Mouse (Mus musculus) kidney, embryonic 15.5 days (tissue): ENCODE data around the gene Tbc1d17. TPM values are rescaled to one million over a fixed set of nuclear protein-coding genes. Genes with fewer than 3 reads are reported as not detected.

ENCODE experiments used
- ATAC-seq: fragments of 200-750 bp; cut with Nextera tagmentation; replicated peaks from 2 replicates; pipeline ENCODE4 v1.8.0; 2017; ENCODE audit warnings: moderate TSS enrichment; ENCODE audit not compliant: low FRiP score
- H3K27ac ChIP-seq: fragments of 300-500 bp; sonication (generic); 2 replicates; pipeline ENCODE4 v1.5.1; 2015; ENCODE audit warnings: mild to moderate bottlenecking, inconsistent platforms
- H3K27me3 ChIP-seq: fragments of 300-500 bp; sonication (generic); 2 replicates; pipeline ENCODE4 v1.6.1; 2015; ENCODE audit warnings: inconsistent platforms
- H3K36me3 ChIP-seq: fragments of 300-500 bp; sonication (generic); 2 replicates; pipeline ENCODE4 v1.6.1; 2015; ENCODE audit warnings: inconsistent platforms
- H3K4me1 ChIP-seq: fragments of 300-500 bp; sonication (generic); 2 replicates; pipeline ENCODE4 v1.6.1; 2015; ENCODE audit warnings: inconsistent platforms
- H3K4me2 ChIP-seq: fragments of 300-500 bp; sonication (generic); 2 replicates; pipeline ENCODE4 v1.6.1; 2015; ENCODE audit warnings: moderate library complexity, mild to moderate bottlenecking, inconsistent platforms
- H3K4me3 ChIP-seq: fragments of 300-500 bp; sonication (generic); replicated peaks from 2 replicates; pipeline ENCODE4 v1.5.1; 2015; ENCODE audit warnings: mild to moderate bottlenecking, inconsistent platforms
- H3K9ac ChIP-seq: fragments of 300-500 bp; sonication (generic); 2 replicates; pipeline ENCODE4 v1.6.1; 2015; ENCODE audit warnings: mild to moderate bottlenecking, inconsistent platforms
- H3K9me3 ChIP-seq: fragments of 300-500 bp; sonication (generic); replicated peaks from 2 replicates; pipeline ENCODE4 v1.6.1; 2016; ENCODE audit warnings: inconsistent platforms
- WGBS: fragments of 180-500 bp; shearing (Covaris S2); methylation state at CpG from one replicate; pipeline ENCODE4 v1.1.7; 2015; ENCODE audit warnings: mixed read lengths; 5-methylcytosine and 5-hydroxymethylcytosine counted together
- polyA plus RNA-seq: library from polyadenylated mRNA; unstranded; fragments of >200 nt; fragmentation: Nextera tagmentation; extraction: Ambion mirVana; gene quantifications from 2 replicates; pipeline ENCODE4 v1.2.1, GENCODE M21; 2015

The Tbc1d17 gene
- 76.8 and 81.0 TPM in 2 replicates for polyA plus RNA-seq

DNA sequence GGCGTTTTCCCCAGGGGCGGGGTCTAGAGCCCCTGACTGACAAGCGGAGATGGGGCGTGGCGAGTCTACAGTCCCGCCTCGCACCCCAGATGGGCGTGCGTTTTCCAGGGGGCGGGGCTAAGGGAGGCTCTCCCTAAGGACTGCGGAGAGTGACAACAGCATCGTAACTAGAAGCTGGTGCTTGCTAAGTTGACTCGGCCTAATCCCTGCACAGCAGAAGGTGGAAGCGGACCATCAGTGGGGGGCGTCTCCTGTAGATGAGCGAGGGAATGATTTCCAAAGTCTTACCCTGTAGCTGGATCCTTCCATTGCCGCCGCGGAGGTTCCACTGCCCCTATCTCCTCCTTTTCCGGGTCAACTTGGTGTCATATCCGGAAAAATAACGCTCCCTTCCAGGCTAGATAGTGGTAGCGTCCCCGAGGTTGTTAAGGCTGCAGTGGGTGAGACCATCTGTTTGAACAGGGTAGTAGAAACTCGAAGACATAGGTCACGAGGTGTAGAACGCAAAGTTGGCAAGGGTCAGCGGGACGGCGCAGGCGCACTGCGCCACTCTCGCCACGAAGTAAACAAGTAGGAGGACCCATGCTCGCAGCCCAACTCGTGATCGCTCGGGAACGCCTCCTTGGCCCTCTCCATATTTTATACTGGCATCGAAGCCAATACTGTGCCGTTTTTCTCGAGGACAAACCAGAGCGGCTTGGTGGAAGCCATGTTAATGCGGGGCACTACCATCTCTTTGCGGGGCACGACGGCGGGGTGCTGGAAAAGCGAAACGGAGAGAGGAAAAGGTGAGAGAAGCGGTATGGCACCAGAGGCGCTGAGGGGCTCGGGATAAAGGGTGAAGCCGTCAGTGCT is at the start of gene Tbc1d17, which contains the start of gene Akt1s1:
Tbc1d17 (minus strand) TSS at position 519 of the 855 bp plus-strand sequence.
Akt1s1 (plus strand) TSS at position 431 of the 855 bp plus-strand sequence.
- H3K27me3 ChIP-seq: no peaks in the 10 kb centered on the region
- WGBS: under 1% methylated on average over 54 of the region's 54 CpGs
- H3K27ac ChIP-seq: peak within 1 kb of the TSS; percentile 98
- ATAC-seq: peak; percentile 84
- H3K9me3 ChIP-seq: no peaks in the 10 kb centered on the region
- H3K36me3 ChIP-seq: peaks cover 52% of the 10 kb centered on the region
- H3K9ac ChIP-seq: peak within 1 kb of the TSS; percentile 77
- H3K4me1 ChIP-seq: peaks cover 42% of the 10 kb centered on the region
- peak within 1 kb of the TSS; percentile 79 for H3K4me3 ChIP-seq
- H3K4me2 ChIP-seq: peak within 1 kb of the TSS; percentile 78

DNA sequence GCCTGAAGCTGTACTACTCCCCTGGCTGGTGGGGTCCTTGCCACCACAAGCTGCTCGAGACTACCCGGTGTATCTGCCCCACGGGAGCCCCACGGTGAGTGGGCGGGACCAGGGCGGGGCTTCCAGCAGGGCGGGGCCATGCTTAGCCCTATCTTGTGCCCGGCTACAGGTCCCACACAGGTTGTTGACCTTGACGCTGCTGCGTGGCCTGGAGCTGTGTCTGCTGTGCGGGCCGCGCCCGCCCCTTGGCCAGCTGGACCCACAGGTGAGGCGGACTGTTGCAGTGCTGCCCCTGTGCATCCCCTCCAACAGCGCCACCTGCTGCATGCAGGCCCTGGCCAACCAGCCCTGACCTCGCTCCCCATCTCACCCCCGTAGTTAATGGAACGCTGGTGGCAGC is 49.7 kb upstream of the Tbc1d17 start:
- Histone ChIP-seq H3K27me3 (no peaks in the 10 kb centered on the region), H3K4me2 (0 out of 2 replicates have a peak overlapping the region, but pooled peaks have one; percentile 12), H3K36me3 (peaks cover 40% of the 10 kb centered on the region), H3K4me3 (no peak overlapping the region), H3K9me3 (no peaks in the 10 kb centered on the region), H3K4me1 (peaks cover 57% of the 10 kb centered on the region), H3K27ac (peak overlapping the region; percentile 51; the same call in 1 of the 2 replicates), H3K9ac (no peak overlapping the region)
- WGBS: 37% methylated on average over 19 of the region's 19 CpGs
- ATAC-seq: no peak

DNA sequence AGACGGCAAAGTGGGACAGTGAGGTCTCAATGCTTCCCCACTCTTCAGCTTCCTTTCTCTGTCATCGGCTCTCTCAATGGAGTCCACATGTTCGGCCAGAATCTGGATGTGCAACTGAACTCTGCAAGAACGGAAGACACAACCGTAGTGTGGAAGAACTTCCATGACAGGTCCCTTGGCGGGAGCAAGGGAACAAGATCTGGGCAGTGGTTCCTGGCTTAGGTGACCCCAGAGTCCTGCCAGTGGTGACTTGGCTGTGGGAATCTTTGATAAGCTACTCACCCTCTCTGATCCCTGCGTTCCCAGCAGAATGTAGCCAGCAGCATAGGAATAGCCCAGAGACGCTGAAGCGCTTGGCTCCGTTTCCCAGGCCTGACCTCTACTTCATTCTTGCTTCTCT is 47.6 kb upstream of the Tbc1d17 start:
- Histone ChIP-seq H3K4me2 (peak overlapping the region; percentile 77), H3K4me3 (peak overlapping the region; percentile 75), H3K4me1 (peaks cover 61% of the 10 kb centered on the region), H3K27me3 (no peaks in the 10 kb centered on the region), H3K9me3 (no peaks in the 10 kb centered on the region), H3K36me3 (peaks cover 26% of the 10 kb centered on the region), H3K27ac (peak overlapping the region; percentile 92), H3K9ac (peak overlapping the region; percentile 76)
- ATAC-seq: no peak
- 23% methylated on average over 10 of the region's 10 CpGs for WGBS

DNA sequence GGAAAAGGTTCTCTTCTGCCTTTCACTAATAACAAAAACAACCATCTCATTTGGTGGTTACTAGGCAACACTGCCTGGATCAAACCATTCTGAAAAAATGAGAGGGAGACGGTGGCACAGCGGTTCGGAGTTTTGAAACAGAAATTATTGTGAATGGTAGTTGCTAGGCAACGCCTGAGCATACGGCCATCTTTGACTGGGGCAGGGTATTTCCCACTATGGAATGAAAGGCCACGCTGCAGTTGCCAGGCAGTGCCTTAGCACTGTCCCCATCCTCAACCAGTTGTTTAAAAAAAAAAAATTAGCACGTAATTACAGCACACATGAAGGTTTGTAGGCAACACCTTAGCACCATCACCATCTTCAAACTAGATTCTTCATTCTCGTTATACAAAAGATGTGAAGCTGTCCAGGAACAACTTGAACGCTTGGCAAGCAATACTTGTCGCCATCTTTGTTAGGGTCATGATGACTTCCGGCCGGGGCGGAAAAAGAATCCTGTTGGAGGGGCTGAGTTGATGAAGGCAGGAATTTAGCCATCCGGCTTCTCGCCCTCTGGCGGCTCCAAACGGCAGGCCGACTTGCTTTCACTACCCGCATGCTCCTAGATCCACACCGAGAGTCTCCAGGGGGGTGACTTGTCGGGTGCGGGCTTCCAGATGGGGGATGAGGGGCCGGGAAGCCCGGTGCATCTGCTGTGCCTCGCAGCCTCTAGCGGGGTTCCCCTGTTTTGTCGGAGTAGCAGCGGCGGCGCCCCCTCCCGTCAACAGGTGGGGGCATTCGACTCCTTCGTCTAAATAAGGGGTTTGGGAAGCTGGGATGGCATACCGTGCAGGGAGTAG is 46.9 kb upstream of the Tbc1d17 start, which contains the start of gene Fuz:
Fuz (plus strand) TSS at position 487 of the 842 bp plus-strand sequence.
- WGBS: 1% methylated on average over 34 of the region's 34 CpGs
- peak within 1 kb of the TSS; percentile 76 for H3K9ac ChIP-seq
- peak within 1 kb of the TSS; percentile 92 for H3K27ac ChIP-seq
- no peaks in the 10 kb centered on the region for H3K9me3 ChIP-seq
- H3K4me1 ChIP-seq: peaks cover 61% of the 10 kb centered on the region
- peak; percentile 30 for ATAC-seq
- no peaks in the 10 kb centered on the region for H3K27me3 ChIP-seq
- peak within 1 kb of the TSS; percentile 75 for H3K4me3 ChIP-seq
- H3K4me2 ChIP-seq: peak within 1 kb of the TSS; percentile 77
- H3K36me3 ChIP-seq: peaks cover 27% of the 10 kb centered on the region

DNA sequence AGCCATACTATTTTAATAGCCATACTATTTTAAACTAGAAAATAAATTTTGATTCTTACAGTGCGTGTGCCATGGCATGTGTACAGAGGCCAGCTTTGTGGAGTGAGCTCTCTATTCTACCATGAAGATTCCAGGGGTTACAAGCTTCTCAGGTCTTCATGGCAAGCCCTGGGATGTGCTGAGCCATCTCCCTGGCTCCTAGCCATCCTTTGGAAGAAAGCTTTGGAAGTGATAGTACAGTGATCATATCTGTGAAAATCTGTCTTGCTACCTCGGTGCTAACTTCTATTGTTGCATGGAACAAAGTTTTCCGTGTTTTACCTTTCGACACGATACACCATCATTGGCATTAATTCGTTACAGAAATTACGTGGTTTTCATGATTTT is 46.3 kb upstream of the Tbc1d17 start:
- peak overlapping the region; percentile 92; the same call in 1 of the 2 replicates for H3K27ac ChIP-seq
- 68% methylated on average over 7 of the region's 7 CpGs for WGBS
- H3K36me3 ChIP-seq: peaks cover 25% of the 10 kb centered on the region
- peaks cover 61% of the 10 kb centered on the region for H3K4me1 ChIP-seq
- H3K4me3 ChIP-seq: peak overlapping the region; percentile 75
- ATAC-seq: no peak
- no peaks in the 10 kb centered on the region for H3K9me3 ChIP-seq
- H3K27me3 ChIP-seq: no peaks in the 10 kb centered on the region
- H3K9ac ChIP-seq: no peak overlapping the region
- H3K4me2 ChIP-seq: peak overlapping the region; percentile 77

DNA sequence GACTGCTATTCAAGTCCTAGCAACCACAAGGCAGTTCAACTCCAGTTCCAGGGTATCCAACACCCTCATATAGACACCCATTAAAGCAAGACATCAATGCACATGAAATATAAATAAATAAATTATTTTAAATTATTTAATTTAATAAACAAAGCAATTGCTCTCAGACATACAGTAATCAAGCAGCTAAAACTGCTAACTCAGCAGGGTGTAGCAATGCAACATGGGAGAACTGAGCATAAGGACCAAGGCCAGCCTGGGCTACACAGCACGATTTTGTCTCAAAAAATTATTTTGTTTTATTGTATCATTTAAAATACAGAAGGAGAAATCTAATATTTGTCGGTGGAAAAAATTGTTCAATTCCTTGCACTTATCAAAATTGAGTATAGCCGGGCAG is 45.3 kb upstream of the Tbc1d17 start:
- Histone ChIP-seq H3K4me3 (no peak overlapping the region), H3K9me3 (no peaks in the 10 kb centered on the region), H3K27me3 (no peaks in the 10 kb centered on the region), H3K9ac (no peak overlapping the region), H3K4me1 (peaks cover 59% of the 10 kb centered on the region), H3K36me3 (peaks cover 21% of the 10 kb centered on the region), H3K4me2 (no peak overlapping the region), H3K27ac (no peak overlapping the region)
- ATAC-seq: no peak
- WGBS: 86% methylated on average over 3 of the region's 3 CpGs

DNA sequence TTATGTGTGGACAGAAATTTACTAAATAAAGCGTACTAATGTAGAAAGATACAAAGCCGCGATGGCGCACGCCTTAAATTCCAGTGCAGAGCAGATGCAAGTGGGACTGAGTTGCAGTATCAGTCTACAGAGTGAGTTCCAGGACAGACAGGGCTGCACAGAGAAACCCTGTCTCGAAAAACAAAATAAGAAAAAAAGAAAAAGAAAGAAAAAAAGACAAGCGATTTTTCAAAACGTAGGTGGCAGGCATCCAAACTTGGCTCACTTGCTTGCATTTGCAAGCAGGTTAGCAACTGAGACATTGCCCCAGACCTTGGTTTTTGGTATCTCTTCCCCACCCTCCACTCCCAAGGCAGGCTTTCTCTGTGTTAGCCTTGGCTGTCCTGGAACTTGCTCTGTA is 44.3 kb upstream of the Tbc1d17 start:
- Histone ChIP-seq H3K4me3 (peak overlapping the region; percentile 87), H3K36me3 (peaks cover 27% of the 10 kb centered on the region), H3K27ac (peak overlapping the region; percentile 91), H3K4me2 (peak overlapping the region; percentile 86), H3K9ac (no peak overlapping the region), H3K9me3 (no peaks in the 10 kb centered on the region), H3K4me1 (peaks cover 55% of the 10 kb centered on the region), H3K27me3 (no peaks in the 10 kb centered on the region)
- no peak for ATAC-seq
- WGBS: 29% methylated on average over 8 of the region's 8 CpGs

DNA sequence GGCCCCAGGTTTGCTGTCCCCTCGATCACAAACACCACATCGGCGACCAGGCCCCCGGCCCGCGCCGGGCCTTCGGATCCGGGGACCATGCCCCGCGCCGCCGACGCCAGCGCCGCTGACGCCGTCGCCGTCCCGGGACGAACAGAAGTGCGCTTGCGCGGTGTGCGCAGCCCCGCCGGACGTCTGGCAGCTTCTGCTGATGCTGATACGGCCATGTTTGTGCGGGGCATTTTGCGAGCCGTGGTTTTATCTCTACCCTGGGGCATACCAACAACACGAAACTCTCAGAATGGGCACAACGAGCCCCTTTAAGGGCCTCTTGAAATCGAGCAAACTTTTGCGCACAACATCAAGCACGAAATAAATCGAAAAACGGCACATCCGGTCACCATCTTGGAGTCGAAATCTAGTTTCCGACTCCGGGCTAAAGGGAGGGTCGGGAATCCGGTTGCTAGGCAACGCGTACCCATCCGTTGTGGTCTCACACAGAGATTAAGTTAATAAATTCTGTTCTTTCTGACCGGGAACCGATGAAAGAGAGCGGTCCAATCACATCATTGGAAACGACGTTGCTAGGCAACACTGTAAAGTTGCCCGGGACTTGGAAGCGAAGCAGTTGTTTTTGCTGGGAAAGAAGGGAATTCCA is 43.5 kb upstream of the Tbc1d17 start, which contains the start of gene Med25:
Med25 (minus strand) TSS at position 437 of the 646 bp plus-strand sequence.
- peak within 1 kb of the TSS; percentile 86 for H3K4me2 ChIP-seq
- H3K9ac ChIP-seq: peak within 1 kb of the TSS; percentile 93
- peaks cover 51% of the 10 kb centered on the region for H3K4me1 ChIP-seq
- peak; percentile 77 for ATAC-seq
- peak within 1 kb of the TSS; percentile 99 for H3K27ac ChIP-seq
- H3K9me3 ChIP-seq: no peaks in the 10 kb centered on the region
- under 1% methylated on average over 56 of the region's 56 CpGs for WGBS
- peaks cover 29% of the 10 kb centered on the region for H3K36me3 ChIP-seq
- H3K4me3 ChIP-seq: peak within 1 kb of the TSS; percentile 87
- no peaks in the 10 kb centered on the region for H3K27me3 ChIP-seq

DNA sequence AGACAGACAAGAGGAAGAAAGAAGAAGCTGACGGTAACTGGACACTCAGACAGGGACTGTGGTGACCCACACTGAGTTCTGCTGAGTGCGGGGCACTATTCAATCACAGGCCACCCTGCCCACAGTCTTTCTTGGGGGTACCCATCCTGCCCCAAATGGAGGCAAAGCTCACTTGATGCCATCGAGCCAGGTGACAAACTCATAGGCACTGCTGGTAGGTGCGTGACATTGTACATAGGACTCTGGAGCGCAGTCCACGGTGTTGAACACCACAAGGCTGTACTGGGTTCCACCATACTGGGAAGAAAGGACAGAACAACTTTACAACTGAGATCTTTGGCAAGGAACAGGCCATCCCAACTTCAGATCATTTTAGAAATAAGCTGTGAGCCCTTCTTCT is 42.7 kb upstream of the Tbc1d17 start:
- Histone ChIP-seq H3K27me3 (no peaks in the 10 kb centered on the region), H3K4me3 (peak overlapping the region; percentile 87), H3K4me2 (peak overlapping the region; percentile 86), H3K4me1 (peaks cover 49% of the 10 kb centered on the region), H3K9me3 (no peaks in the 10 kb centered on the region), H3K36me3 (peaks cover 35% of the 10 kb centered on the region), H3K27ac (peak overlapping the region; percentile 99), H3K9ac (peak overlapping the region; percentile 93)
- ATAC-seq: no peak
- WGBS: 15% methylated on average over 6 of the region's 6 CpGs

DNA sequence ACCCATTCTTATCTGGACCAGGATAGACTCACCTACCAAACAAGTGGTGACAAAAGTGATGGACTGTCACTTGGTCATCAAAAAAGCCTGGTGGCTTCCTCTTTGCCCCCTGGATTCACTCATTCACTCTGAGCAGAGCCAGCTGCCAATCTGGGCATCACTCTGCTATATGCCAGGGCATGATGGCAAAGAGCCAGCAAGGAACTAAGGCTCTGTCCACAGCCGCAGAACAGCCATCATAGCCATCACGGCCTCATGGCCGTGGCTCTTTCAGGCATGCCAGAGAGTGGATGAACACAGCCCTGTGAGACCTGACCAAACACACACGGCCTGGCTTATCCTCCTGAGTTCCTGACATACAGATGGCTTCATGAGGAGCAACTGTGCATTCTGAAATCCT is 41.9 kb upstream of the Tbc1d17 start:
- peak overlapping the region; percentile 87 for H3K4me3 ChIP-seq
- H3K27me3 ChIP-seq: no peaks in the 10 kb centered on the region
- H3K27ac ChIP-seq: 0 out of 2 replicates have a peak overlapping the region, but pooled peaks have one; percentile 9
- no peaks in the 10 kb centered on the region for H3K9me3 ChIP-seq
- 88% methylated on average over 4 of the region's 4 CpGs for WGBS
- H3K4me2 ChIP-seq: peak overlapping the region; percentile 86
- peaks cover 54% of the 10 kb centered on the region for H3K4me1 ChIP-seq
- peak overlapping the region; percentile 93; the same call in 1 of the 2 replicates for H3K9ac ChIP-seq
- ATAC-seq: no peak
- H3K36me3 ChIP-seq: peaks cover 44% of the 10 kb centered on the region

DNA sequence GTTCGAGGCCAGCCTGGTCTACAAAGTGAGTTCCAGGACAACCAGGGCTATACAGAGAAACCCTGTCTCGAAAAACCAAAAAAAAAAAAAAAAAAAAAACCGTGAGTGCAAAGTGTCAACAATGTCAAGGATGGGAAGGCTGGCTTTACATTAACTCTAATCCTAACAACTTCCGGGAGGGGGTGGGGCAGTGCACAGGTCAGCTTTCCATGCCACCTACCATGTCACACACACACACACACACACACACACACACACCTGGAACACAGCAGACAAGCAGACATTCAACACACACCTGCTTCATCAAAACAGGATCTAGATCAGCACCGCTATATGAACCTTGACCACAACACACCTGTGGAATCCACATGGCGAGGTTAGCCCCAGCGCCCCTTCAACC is 41.3 kb upstream of the Tbc1d17 start:
- no peak for ATAC-seq
- H3K9me3 ChIP-seq: no peaks in the 10 kb centered on the region
- peak overlapping the region; percentile 93; the same call in 1 of the 2 replicates for H3K9ac ChIP-seq
- H3K4me3 ChIP-seq: 0 out of 2 replicates have a peak overlapping the region, but pooled peaks have one; percentile 87
- H3K4me1 ChIP-seq: peaks cover 50% of the 10 kb centered on the region
- 84% methylated on average over 6 of the region's 7 CpGs for WGBS
- H3K27ac ChIP-seq: 0 out of 2 replicates have a peak overlapping the region, but pooled peaks have one; percentile 9
- peak overlapping the region; percentile 86 for H3K4me2 ChIP-seq
- no peaks in the 10 kb centered on the region for H3K27me3 ChIP-seq
- peaks cover 50% of the 10 kb centered on the region for H3K36me3 ChIP-seq
